Mouse (Mus musculus) gastrocnemius, adult 2 months (tissue): Measurements from ENCODE around the gene Pla2g6. TPM values are rescaled to one million over a fixed set of nuclear protein-coding genes. Genes with fewer than 3 reads are reported as not detected.

Source experiments
- DNase-seq: peaks from one replicate; pipeline ENCODE4 v3.0.0; 2022
- H3K27ac ChIP-seq: fragments of 200-600 bp; 2 replicates; pipeline ENCODE4 v1.8.1; 2022; ENCODE audit warnings: mild to moderate bottlenecking
- H3K4me3 ChIP-seq: fragments of 200-600 bp; 2 replicates; pipeline ENCODE4 v1.8.1; 2022; ENCODE audit warnings: mild to moderate bottlenecking, moderate library complexity
- CTCF ChIP-seq: fragments of 200-600 bp; IDR thresholded peaks from 2 replicates; pipeline ENCODE4 v1.8.1; 2022; ENCODE audit warnings: antibody characterized with exemption, mild to moderate bottlenecking, moderate library complexity
- intact Hi-C: fragments of 180-260 bp; cut with DNase I; formaldehyde crosslinking; loops from one replicate; pipeline ENCODE4 v1.15.1; 2025
- total RNA-seq, 2 experiments: library from RNA; stranded (reverse); gene quantifications; 2 replicates each; pipeline ENCODE4 v1.2.3; 2021

Pla2g6 gene
- total RNA-seq, 2 experiments from 2014 or later: 19.4 to 20.1 TPM

GRCm38 (mm10) chr15:79280209-79280608 lies 48.0 kb downstream of the Pla2g6 start:
- intact Hi-C loops: loop anchor here (1.0 kb wide), 1 partner anchor 37 kb away; no protein-coding TSS in a partner anchor
- peak; percentile 62 for TF ChIP-seq CTCF

GRCm38 (mm10) chr15:79277728-79278127 lies 50.5 kb downstream of the Pla2g6 start:
- no peak overlapping the region for H3K4me3 ChIP-seq
- intact Hi-C loops: no loop called here
- TF ChIP-seq CTCF: no peak
- H3K27ac ChIP-seq: no peak overlapping the region
- DNase-seq: no peak

More at GRCm38 (mm10) chr15:79280209-79280608, 48.0 kb downstream of the Pla2g6 start:
- Histone ChIP-seq H3K4me3 (no peak overlapping the region), H3K27ac (no peak overlapping the region)
- peak; percentile 48 for DNase-seq

DNA sequence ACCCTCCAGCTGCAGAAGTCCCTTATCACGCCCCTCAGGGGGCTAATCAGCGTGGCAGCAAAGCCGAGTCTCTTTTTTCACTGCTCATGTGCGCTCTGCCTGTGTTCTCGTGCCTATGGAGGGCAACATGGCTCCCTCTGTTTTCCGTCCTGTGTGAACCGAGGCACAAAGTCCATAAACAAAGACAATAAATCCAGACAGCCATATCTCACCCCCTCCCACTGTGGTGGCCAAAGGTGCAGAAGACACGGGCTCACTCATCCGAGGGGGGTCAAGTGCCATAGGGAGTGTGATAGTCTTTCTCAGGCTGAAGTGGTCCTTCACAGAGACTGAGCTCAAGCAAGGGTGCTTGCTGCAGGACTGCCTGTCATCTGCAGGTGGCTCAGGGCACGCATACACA lies 55.2 kb downstream of the Pla2g6 start:
- DNase-seq: no peak
- intact Hi-C loops: loop anchor here (2.0 kb wide), 1 partner anchor 194 kb away; no protein-coding TSS in a partner anchor
- Histone ChIP-seq H3K4me3 (no peak overlapping the region), H3K27ac (no peak overlapping the region)
- no peak for TF ChIP-seq CTCF

GRCm38 (mm10) chr15:79271124-79271746 lies 57.0 kb downstream of the Pla2g6 start:
- TF ChIP-seq CTCF: peak; percentile 78
- peak overlapping the region; percentile 78; the same call in 1 of the 2 replicates for H3K27ac ChIP-seq
- peak overlapping the region; percentile 66 for H3K4me3 ChIP-seq
- intact Hi-C loops: no loop called here
- DNase-seq: peak; percentile 66

DNA sequence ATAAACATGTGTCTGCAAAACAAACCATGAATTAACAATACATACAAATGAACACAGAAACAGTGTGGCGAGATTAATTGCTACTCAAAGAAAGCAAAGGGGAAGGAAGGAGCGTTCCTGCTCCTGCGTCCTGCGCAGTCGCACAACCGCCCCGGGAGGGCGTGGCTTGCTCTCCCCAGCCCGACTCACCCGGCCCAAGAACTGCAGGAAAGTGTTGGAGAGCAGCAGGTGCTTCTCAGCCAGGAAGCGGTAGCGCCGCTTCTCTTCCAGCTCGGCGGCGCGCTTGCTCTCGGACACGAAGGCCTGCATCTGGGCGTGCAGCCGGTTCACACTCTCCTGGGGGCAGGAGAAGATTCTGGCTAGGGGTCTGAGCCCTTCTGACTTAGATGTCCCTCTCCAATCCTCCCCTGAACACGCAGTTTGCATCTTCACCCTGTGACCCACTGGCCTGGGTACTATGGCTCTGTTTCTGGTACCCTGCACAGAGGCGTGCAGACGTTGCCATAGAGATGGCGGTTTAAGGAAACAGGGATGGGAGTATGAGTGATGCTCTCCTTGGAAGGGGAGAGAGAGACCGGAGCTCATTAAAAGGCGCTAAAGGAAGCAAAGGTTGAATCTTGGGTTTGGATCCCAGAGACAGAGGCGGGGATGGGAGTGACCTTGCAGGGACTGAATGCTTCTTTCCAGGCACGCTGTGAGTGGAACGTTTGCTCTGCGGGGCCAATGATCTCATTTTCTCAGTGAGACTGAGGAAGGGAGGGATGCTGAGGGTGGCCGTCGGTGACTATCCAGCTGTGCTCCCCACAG lies 57.7 kb downstream of the Pla2g6 start:
- no peak for TF ChIP-seq CTCF
- H3K4me3 ChIP-seq: peak overlapping the region; percentile 66

GRCm38 (mm10) chr15:79268521-79268920 lies 59.7 kb downstream of the Pla2g6 start:
- TF ChIP-seq CTCF: no peak
- no peak for DNase-seq
- intact Hi-C loops: loop anchor here (5.0 kb wide), 1 partner anchor 54 kb away; no protein-coding TSS in a partner anchor
- Histone ChIP-seq H3K4me3 (no peak overlapping the region), H3K27ac (no peak overlapping the region)

More for the DNA sequence above, 57.7 kb downstream of the Pla2g6 start:
- peak overlapping the region; percentile 78 for H3K27ac ChIP-seq
- intact Hi-C loops: no loop called here
- DNase-seq: peak; percentile 90

- Histone ChIP-seq H3K4me3 (no peak overlapping the region), H3K27ac (no peak overlapping the region)
- intact Hi-C loops: loop anchor here (5.0 kb wide), 1 partner anchor 57 kb away; no protein-coding TSS in a partner anchor
- no peak for DNase-seq
- TF ChIP-seq CTCF: no peak
Measured at GRCm38 (mm10) chr15:79265384-79265783, 62.8 kb downstream of the Pla2g6 start.

GRCm38 (mm10) chr15:79263726-79264125 lies 64.5 kb downstream of the Pla2g6 start:
- Histone ChIP-seq H3K27ac (no peak overlapping the region), H3K4me3 (no peak overlapping the region)
- no peak for TF ChIP-seq CTCF
- DNase-seq: no peak
- intact Hi-C loops: no loop called here

DNA sequence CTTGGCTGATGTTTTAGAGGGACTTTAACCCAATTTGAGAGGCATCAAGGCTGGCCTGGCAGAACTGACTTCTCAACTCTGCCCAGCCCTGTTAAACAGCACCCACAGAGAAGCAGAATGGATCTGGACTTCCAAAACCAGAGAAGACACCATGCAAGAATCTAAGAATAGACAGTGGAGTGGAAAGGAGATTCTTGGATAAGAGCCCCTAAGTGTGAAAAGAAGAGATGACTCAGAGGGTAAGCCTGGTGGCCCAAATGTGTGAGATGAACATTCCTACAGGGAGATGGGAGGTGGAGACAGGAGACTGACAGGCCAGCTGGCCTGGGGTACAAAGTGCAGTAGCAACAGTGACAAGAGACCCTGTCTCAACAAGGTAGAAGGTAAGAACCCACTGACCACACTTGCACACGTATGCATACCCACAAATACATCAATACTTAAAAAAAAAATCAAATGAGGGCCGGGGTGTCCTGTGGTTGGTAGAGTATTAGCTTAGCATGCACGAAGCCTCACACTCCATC lies 65.3 kb downstream of the Pla2g6 start:
- H3K27ac ChIP-seq: peak overlapping the region; percentile 81
- no peak for TF ChIP-seq CTCF
- H3K4me3 ChIP-seq: peak overlapping the region; percentile 83
- intact Hi-C loops: no loop called here
- DNase-seq: no peak

- H3K4me3 ChIP-seq: peak overlapping the region; percentile 83
- peak overlapping the region; percentile 81 for H3K27ac ChIP-seq
- intact Hi-C loops: no loop called here
- peak; percentile 70 for DNase-seq
- peak; percentile 55 for TF ChIP-seq CTCF
Measured at GRCm38 (mm10) chr15:79262375-79262774, 65.8 kb downstream of the Pla2g6 start.

- Histone ChIP-seq H3K4me3 (peak overlapping the region; percentile 83), H3K27ac (peak overlapping the region; percentile 81)
- TF ChIP-seq CTCF: no peak; the same call in 1 of the 2 replicates
- DNase-seq: no peak
- intact Hi-C loops: no loop called here
Measured at GRCm38 (mm10) chr15:79261757-79262156, 66.4 kb downstream of the Pla2g6 start.

DNA sequence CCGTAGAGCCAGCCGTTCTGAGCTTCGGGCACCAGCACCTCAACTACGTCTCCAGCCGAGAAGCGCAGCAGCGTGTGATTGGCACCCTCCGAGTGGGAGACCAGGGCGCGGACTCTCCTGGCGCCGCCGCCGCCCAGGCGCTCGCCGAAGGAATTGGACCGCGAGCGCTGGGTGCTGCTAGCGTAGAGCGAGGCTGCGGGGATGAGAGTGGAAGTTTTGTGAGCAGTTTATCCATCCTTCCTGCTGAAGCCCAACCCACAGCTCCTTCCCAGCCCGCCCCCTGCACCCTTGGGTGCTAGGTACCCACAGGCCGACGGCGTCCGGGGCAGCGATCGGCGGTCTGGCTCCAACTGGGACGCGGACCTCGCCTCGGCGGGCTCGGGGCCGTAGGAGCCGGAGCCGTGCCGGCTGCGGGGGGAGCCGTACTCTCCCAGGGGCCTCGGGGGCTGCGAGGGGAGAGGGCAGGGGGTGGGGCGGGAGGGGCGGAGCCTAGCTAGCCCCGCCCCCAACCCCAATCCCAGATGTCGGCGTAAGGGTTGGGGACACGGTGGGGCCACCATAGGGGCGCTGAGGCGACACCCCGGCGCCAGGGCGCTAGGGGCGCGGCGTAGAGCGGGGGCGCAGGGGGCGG lies 67.0 kb downstream of the Pla2g6 start:
- H3K4me3 ChIP-seq: peak overlapping the region; percentile 83
- peak overlapping the region; percentile 81 for H3K27ac ChIP-seq
- no peak for TF ChIP-seq CTCF
- intact Hi-C loops: no loop called here
- DNase-seq: peak; percentile 63
